Mouse (Mus musculus) brown adipose tissue, adult 24 weeks (tissue): ENCODE results near the gene Dgcr8. TPM values are rescaled to one million over a fixed set of nuclear protein-coding genes. Genes with fewer than 3 reads are reported as not detected.

Source experiments
- H3K27ac ChIP-seq: fragments of 200-500 bp; replicated peaks from 2 replicates; pipeline ENCODE4 v1.5.1; 2012; ENCODE audit warnings: low read depth, mild to moderate bottlenecking, low read length
- H3K4me1 ChIP-seq: fragments of 200-500 bp; 2 replicates; pipeline ENCODE4 v1.6.1; 2012; ENCODE audit warnings: low read length, mixed read lengths; ENCODE audit not compliant: control insufficient read depth, insufficient read depth, insufficient read length
- H3K4me3 ChIP-seq: fragments of 200-500 bp; 2 replicates; pipeline ENCODE4 v1.5.1; 2012; ENCODE audit warnings: low read depth, mild to moderate bottlenecking, low read length, moderate library complexity; ENCODE audit not compliant: insufficient read depth
- polyA plus RNA-seq: library from polyadenylated mRNA; stranded (reverse); fragments of >200 nt; gene quantifications from 2 replicates; pipeline ENCODE4 v1.2.4, GENCODE M21; 2012; ENCODE audit not compliant: missing spikeins, insufficient read depth, insufficient read length

Gene Dgcr8
- polyA plus RNA-seq, 1 experiment, result 4.8 TPM

GRCm38 (mm10) chr16:18234671-18235388 lies 54.2 kb downstream of the Dgcr8 start, which contains the start of gene Zdhhc8:
Zdhhc8 (minus strand) TSS chr16:18235136.
- Histone ChIP-seq H3K27ac (peak within 1 kb of the TSS; percentile 78), H3K4me1 (peaks cover 24% of the 10 kb centered on the region), H3K4me3 (peak within 1 kb of the TSS; percentile 78)

GRCm38 (mm10) chr16:18233919-18234670 lies 55.0 kb downstream of the Dgcr8 start:
- Histone ChIP-seq H3K4me1 (peaks cover 29% of the 10 kb centered on the region), H3K4me3 (peak overlapping the region; percentile 78), H3K27ac (no peak overlapping the region)

- Histone ChIP-seq H3K4me3 (no peak overlapping the region), H3K4me1 (peaks cover 29% of the 10 kb centered on the region), H3K27ac (no peak overlapping the region)
These were observed 55.6 kb downstream of the Dgcr8 start for GRCm38 (mm10) chr16:18233451-18233850.

- Histone ChIP-seq H3K4me1 (peaks cover 29% of the 10 kb centered on the region), H3K27ac (no peak overlapping the region)
These were observed 57.6 kb downstream of the Dgcr8 start for GRCm38 (mm10) chr16:18231451-18231850.

GRCm38 (mm10) chr16:18231047-18231446 lies 58.0 kb downstream of the Dgcr8 start:
- Histone ChIP-seq H3K27ac (no peak overlapping the region), H3K4me3 (no peak overlapping the region), H3K4me1 (peaks cover 28% of the 10 kb centered on the region)

More at GRCm38 (mm10) chr16:18231451-18231850, 57.6 kb downstream of the Dgcr8 start:
- no peak overlapping the region for H3K4me3 ChIP-seq

- no peak overlapping the region for H3K27ac ChIP-seq
- peaks cover 25% of the 10 kb centered on the region for H3K4me1 ChIP-seq
- no peak overlapping the region for H3K4me3 ChIP-seq
These were observed 58.4 kb downstream of the Dgcr8 start for GRCm38 (mm10) chr16:18230617-18231016.

GRCm38 (mm10) chr16:18229622-18230021 lies 59.4 kb downstream of the Dgcr8 start:
- Histone ChIP-seq H3K4me3 (no peak overlapping the region), H3K27ac (no peak overlapping the region)

GRCm38 (mm10) chr16:18228856-18229255 lies 60.2 kb downstream of the Dgcr8 start:
- Histone ChIP-seq H3K4me1 (peaks cover 22% of the 10 kb centered on the region), H3K4me3 (no peak overlapping the region), H3K27ac (no peak overlapping the region)

More at GRCm38 (mm10) chr16:18229622-18230021, 59.4 kb downstream of the Dgcr8 start:
- H3K4me1 ChIP-seq, result peaks cover 25% of the 10 kb centered on the region

GRCm38 (mm10) chr16:18227897-18228422 lies 61.1 kb downstream of the Dgcr8 start:
- Histone ChIP-seq H3K4me3 (no peak overlapping the region), H3K4me1 (peaks cover 19% of the 10 kb centered on the region), H3K27ac (no peak overlapping the region)

GRCm38 (mm10) chr16:18227187-18227586 lies 61.9 kb downstream of the Dgcr8 start:
- Histone ChIP-seq H3K4me1 (peaks cover 19% of the 10 kb centered on the region), H3K27ac (no peak overlapping the region), H3K4me3 (no peak overlapping the region)

GRCm38 (mm10) chr16:18222188-18222587 lies 66.9 kb downstream of the Dgcr8 start:
- no peak overlapping the region for H3K4me3 ChIP-seq
- no peaks in the 10 kb centered on the region; the same call in 1 of the 2 replicates for H3K4me1 ChIP-seq
- H3K27ac ChIP-seq, result no peak overlapping the region

GRCm38 (mm10) chr16:18221543-18221898 lies 67.5 kb downstream of the Dgcr8 start:
- no peak overlapping the region for H3K27ac ChIP-seq
- no peaks in the 10 kb centered on the region; the same call in 1 of the 2 replicates for H3K4me1 ChIP-seq

GRCm38 (mm10) chr16:18220856-18221542 lies 68.0 kb downstream of the Dgcr8 start:
- Histone ChIP-seq H3K4me3 (no peak overlapping the region), H3K27ac (no peak overlapping the region), H3K4me1 (no peaks in the 10 kb centered on the region; the same call in 1 of the 2 replicates)

More at GRCm38 (mm10) chr16:18221543-18221898, 67.5 kb downstream of the Dgcr8 start:
- H3K4me3 ChIP-seq, result no peak overlapping the region

- Histone ChIP-seq H3K4me3 (no peak overlapping the region), H3K27ac (no peak overlapping the region), H3K4me1 (no peaks in the 10 kb centered on the region; the same call in 1 of the 2 replicates)
These were observed 69.0 kb downstream of the Dgcr8 start for GRCm38 (mm10) chr16:18220001-18220400.

- H3K27ac ChIP-seq, result no peak overlapping the region
- H3K4me3 ChIP-seq, result no peak overlapping the region
- no peaks in the 10 kb centered on the region; the same call in 1 of the 2 replicates for H3K4me1 ChIP-seq
These were observed 70.5 kb downstream of the Dgcr8 start for GRCm38 (mm10) chr16:18218580-18218996.
